Mouse (Mus musculus) testis, postnatal 10 days (tissue): Measurements from ENCODE around the gene Col2a1.

Experiments
- DNase-seq: peaks from one replicate; pipeline ENCODE4 v3.0.0; 2021; ENCODE audit warnings: low spot score

Col2a1 gene

GRCm38 (mm10) chr15:97927018-97927417 lies 77.5 kb downstream of the Col2a1 start:
- no peak for DNase-seq
